Mouse (Mus musculus): ENCODE results near the gene Mgmt.

Mgmt gene

DNA sequence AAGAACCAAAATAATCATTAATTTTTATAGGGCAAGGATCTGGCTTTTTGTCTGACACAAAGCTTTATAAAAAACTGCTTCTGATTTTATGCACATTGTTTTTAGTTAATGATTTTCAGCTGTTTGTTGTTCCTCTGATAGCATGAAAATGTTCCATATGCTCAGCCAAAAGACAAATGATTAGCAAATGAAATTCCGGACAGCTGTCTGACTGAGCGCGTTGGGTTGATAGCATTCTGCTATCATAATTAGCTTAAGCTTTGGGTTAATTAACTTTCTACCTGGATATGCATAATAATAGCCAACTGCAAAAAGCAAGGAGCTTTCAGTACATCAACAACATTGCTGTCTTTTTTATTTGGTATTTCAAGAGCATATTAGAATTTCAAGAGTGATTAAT is 108.0 kb downstream of the Mgmt start:
- no peak for DNase-seq (ENCODE audit: low spot score)

DNA sequence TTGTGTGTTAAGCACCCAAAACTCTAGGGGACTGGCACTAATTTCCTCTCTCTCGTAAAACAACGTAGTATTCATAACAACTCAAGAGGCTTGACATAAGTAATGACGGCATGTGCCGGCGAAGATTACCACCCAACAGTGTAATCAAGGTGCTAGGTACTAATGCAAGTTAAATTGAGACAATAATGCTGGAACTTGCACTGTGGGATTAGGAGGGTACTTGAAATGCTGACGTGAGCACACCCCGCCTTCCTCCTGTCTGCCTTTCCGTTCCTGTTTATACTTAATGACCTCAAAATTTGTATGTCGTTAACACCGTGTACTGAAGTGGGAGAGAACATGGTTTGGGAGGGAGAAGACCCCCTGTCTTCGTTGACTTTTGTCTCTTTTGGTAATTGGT is 110.9 kb downstream of the Mgmt start:
- no peak for DNase-seq (ENCODE audit: low spot score)

DNA sequence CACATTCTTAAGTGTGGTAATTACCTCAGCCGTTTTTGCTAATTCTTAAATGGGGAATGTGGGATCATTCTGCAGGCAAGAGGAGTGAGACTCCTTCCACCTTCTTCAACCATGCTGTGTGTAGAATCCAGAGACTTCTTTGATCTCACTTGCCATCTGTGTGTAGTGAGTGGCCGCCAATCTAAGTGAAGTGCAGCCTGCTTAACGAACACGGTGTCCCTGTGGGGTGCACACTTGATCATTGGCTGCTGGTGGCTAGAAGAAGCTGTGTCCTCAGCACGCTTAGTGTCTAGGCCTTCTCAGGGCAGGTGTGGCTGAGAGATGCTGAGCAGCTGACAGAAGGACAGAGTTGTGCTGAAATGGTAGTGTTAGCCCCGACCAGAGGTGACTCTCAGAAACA is 113.9 kb downstream of the Mgmt start:
- peak; percentile 18 for DNase-seq (ENCODE audit: low spot score)

DNA sequence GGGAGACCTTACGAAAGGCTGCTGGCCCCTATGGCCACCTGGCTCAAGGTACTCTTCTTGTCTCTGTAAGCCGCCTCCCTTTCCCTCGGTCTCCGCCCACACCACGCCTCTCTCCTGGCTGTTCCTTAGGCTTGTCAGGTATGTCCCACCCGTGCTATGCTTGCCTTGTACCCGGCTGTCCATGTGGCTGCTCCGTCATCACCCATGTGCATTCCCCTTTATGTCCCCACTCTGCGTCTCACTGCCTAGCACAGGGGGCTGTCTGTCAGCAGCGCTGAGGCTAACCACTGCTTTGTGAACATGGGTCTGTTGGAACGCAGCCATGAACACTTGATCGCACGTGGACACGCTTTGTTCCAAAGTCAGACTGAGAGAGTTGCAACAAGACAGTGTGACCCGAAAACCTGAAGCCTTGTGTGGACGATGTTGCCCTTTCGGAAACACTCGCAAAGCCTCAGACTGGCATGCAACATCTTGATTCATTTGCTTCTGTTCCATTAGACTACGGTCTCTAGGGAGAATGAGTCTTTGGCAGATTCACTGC is 115.4 kb downstream of the Mgmt start:
- DNase-seq (ENCODE audit: low spot score) = no peak

DNA sequence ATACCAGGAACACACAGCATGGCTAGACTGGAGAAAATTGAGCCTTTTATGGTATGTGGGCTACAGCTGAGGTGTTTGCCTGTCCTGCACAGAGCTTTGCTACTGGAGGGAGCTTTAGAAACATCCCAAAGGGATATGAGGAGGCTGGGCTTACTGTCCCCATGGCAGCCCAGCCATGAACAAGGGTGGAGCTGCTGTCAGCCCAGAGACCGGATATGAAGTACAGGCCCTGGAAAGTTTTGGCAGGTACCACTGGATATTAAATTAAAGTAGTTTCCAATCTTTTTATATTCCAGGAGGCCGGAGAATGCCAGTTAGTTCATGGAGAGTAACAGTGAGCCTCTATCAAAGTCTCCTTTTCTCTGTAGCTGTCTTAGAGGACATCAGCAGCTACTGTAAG is 116.0 kb downstream of the Mgmt start:
- no peak for DNase-seq (ENCODE audit: low spot score)

DNA sequence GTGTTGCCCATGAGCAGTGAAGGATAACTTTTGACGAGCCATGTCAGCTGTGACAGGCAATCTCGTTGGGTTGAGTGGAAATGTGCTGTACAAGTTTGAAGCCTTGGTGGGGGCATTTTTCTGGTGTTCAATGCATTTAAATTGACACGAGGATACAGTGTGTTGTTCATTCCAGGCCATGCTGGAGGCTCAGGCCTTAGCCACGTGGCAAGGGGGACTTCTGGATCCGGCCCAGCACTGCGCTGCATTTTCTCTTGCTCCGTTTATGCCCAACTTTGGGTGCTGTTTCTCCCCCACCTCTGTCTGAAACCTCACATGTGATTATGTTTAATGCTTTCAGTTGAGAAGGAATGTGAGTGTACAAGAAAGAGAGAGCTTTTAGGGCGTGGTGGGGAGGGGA is 118.3 kb downstream of the Mgmt start:
- no peak for DNase-seq (ENCODE audit: low spot score)

DNA sequence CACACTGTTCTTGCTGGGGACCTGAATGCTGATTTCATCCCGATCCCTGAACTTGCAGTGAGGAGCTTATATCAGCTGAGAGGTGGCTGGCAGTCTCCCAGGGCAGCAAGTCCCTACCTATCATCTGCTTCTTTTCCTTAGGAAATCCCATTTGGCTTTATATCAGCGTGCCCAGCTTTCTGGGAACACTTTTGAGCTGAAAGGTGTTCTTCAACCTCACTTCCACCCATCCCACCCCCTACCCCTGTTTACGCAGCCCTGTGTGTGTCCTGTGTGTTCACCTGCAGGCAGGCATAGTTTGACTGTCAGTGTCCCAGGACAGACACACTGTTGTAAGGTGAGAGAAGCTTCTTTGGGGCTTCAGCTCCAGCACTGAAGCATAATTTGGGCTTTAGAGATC is 119.0 kb downstream of the Mgmt start:
- no peak for DNase-seq (ENCODE audit: low spot score)

DNA sequence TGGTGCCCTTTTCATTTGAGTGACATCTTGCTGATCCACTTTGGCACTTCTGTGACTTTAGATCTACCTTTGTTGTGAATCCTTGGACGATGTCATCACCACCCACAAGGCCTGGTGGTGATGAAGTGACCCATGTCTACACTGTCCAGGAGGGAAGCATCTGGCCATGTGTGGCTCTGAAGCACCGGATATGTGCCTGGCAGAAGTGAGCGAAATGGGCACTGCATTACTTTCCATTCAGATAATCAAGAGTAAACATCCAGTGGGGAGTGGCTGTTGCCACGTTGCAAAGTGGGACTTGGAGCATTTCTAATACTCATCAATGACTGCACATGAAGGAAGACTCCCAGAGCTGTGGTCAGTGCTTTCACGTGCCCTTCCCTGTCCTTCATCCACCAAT is 124.2 kb downstream of the Mgmt start:
- DNase-seq (ENCODE audit: low spot score) = no peak

DNA sequence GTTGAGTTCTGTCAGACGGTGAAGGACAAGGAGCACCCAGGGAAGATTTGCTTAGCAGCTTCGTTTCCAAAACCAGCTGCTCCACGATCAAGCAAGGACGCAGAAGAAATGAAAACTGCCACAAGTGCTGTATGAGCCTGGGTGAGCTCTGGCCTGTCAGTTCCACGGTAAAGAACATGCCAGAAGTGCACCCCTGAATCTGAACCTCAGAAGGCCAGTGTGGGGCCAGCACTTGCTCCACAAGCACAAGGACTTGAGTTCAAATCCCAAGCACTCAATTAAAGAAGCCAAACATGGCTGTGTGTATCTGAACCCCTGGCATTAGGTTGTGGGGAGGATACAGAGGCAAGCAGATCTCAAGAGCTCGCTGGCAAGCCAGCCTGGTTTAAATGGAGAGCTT is 125.8 kb downstream of the Mgmt start:
- DNase-seq (ENCODE audit: low spot score) = no peak

DNA sequence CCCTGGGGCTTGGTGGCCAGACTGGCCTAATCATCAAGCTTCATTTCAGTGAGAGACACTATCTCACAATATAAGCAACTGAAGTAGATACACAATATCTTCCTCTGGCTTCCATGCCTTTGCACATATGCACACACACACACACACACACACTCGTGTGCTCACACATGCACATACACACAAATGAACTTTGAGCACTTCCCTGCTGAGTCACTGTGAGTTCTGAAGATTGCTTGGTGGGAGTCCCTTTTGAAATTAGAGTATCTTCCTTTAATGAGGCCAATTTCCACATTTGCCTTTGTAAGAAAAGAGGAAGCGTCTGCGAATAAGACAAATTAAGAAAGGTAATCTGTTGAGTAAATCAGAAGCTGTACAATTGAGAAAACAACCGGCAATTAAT is 136.4 kb downstream of the Mgmt start:
- DNase-seq (ENCODE audit: low spot score) = no peak

DNA sequence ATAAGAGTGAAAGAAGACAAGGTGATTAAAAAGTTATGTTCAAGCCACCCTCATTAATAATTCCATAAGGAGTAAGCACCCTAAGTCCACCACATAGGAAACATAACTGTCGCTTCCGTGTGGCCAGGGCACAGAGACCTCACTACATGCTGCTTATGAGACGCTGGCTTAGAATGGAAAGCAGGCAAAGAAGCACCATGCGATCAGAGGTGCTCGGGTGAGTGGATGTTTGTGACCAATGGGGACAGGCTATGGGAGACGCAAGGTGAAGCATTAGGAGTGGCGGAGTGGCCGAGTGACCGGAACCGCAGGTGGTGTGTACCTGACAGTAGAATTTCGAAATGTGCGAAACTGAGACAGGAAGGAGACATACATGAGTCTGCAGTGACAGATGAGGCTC is 138.8 kb downstream of the Mgmt start:
- DNase-seq (ENCODE audit: low spot score) = no peak

DNA sequence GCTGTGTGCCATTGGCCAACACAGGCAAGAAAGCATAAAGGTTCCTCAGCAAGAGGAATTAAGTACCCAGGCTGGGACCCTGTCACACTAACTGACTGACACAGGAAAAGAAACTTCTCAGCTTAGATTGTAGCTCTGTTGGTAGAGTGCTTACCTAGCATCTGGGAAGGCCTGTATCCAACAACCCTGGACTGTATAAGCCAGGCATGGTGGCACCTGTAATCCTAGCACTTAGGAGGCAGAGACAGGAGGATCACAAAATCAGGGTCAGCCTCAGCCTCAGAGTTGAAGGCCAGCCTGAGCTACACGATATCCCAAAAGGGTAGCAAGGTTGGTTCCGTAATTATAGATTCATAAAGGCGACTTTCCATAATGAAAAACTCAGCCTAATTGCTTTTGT is 140.6 kb downstream of the Mgmt start:
- DNase-seq (ENCODE audit: low spot score) = no peak

DNA sequence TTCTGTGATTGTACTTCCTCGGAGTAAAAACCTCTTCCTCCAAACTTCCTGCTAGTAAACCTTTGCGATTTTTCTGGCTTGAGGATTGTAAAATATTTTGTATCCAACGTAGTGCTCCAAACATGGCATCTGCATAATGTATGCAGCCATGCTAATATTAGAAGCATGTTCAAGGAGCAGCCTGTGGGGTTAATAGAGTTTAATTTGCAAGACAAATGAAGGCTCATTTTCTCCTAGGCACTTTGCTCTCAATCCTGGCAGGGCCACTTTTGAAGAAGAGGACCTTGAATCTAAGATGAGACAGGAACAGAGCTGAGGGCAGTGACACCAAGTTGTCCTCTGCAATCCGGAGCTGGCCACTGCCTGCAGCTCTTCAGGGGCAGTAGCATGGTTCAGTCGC is 141.5 kb downstream of the Mgmt start:
- DNase-seq (ENCODE audit: low spot score) = no peak

DNA sequence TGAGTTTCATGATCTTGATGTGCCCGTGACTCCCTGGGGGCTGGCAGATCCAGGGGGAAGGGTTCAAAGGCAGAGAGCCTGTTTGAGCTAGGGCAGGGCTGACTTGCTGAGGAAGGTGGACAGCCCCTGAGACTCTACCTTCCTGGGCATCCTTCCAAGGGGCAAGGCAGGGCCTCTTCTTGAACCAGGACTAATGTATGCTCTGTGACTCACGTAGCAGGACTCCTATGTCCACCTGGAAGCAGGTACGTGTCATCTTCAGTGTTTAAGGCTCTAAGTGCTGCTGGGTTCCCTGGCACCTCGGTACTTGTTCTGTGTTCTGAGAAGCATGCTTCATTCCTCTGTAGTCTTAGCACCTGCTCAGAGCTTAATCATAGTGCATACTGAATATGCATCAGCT is 143.1 kb downstream of the Mgmt start:
- DNase-seq (ENCODE audit: low spot score) = no peak

DNA sequence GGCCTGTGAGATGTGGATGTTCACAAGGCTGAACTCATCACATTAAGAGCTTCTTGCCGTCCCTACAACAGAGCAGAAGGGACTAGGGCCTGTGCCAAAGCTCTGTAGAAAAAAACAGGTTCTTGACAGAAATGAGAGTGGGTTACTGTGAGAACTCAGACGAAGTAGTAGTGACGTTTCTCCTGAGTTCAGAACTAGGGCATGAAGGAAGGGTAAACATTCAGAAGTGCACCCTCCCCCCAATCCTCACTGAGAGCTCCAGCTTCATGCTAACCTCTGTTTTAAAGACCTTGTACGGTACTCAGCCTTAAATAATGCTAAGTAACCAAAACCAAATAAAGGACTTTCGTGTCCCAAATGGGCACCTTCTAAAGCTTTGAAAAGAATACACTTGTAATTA is 143.5 kb downstream of the Mgmt start:
- DNase-seq (ENCODE audit: low spot score) = no peak

DNA sequence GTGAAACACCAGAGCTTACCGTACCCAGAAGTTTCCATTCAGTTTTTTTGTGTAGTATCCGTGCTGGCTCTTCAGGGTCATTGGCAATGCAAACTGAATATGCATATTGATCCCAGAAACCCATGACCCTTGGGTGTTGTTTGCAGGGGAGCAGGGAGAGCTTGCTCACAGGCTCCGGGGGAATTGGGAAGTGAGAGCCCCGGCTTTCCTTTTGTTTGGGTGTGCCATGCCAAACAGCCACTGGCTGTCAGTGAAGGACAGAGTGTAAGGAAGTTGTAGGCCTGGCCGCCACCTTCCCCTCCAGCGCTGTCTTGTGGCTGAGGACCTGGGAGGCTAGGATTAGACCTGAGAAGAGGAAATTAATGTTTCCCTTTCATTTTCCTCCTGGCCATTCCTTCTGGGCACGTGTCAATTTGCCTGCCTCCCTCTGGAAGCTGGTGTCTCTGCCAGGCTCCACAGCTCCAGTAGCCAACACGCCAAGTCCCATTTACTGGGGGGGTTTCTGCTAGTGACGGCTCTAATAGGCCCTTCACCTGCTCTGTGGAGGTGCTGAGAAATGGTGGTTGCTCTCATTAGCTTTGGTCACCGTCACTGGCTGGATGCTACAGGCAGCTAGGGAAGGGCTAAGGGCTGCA is 144.0 kb downstream of the Mgmt start:
- no peak for DNase-seq (ENCODE audit: low spot score)

DNA sequence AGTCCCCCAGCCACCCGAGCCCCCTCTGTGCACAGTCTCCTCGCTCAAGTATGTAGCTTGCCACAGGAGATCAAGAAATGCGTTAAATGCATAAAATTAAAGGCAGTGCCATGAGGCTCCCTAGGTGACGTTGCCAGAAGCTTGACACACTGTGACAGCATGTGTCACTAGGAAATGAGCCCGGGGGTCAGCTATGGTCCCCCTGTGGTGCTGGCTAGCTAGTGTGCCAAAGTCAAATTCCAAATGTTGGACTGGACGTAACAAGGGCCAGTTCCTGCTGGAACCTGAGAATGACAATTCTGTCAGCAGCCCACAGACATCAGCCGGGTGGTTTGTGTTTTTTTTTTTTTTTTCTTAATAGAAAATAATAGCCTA is 144.5 kb downstream of the Mgmt start:
- DNase-seq (ENCODE audit: low spot score) = no peak

DNA sequence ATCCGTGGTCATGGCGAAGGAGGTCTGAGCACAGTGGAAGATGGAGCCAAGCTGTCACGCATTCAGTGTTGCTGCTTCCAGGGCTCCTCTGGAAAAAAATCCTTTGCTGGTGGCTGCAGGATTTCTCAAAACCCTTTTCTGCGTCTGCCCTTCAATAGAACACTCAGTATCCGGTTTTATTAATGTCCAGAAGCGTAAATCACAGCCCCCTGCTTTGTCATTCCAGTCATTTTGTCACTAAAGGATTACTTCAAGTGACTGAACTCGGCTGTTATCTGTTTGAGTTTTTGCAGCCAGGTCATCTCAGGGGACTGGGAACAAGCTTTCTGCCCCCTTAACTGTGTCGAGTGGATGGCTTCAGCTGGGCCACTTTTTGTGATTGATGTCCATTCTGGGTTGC is 146.2 kb downstream of the Mgmt start:
- peak; percentile 30 for DNase-seq (ENCODE audit: low spot score)

DNA sequence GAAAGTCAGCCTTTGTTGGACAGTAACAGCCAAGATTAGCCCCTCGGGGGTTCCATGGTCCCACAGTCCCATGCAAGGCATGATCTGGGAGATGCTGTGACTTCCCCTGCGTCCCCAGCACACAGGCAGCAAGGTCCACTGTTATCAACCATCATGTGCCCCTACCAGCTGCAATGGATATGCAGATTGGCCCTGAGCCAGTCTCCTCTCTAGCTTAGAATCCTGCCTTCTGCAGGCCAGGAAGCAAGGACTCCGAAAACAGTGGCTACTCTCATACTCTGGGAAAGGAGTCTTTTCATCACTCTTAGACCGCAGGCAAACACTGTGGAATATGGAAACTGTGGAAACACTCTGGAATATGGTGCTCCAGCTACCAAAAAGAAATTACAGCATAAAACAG is 152.5 kb downstream of the Mgmt start:
- DNase-seq (ENCODE audit: low spot score) = no peak

DNA sequence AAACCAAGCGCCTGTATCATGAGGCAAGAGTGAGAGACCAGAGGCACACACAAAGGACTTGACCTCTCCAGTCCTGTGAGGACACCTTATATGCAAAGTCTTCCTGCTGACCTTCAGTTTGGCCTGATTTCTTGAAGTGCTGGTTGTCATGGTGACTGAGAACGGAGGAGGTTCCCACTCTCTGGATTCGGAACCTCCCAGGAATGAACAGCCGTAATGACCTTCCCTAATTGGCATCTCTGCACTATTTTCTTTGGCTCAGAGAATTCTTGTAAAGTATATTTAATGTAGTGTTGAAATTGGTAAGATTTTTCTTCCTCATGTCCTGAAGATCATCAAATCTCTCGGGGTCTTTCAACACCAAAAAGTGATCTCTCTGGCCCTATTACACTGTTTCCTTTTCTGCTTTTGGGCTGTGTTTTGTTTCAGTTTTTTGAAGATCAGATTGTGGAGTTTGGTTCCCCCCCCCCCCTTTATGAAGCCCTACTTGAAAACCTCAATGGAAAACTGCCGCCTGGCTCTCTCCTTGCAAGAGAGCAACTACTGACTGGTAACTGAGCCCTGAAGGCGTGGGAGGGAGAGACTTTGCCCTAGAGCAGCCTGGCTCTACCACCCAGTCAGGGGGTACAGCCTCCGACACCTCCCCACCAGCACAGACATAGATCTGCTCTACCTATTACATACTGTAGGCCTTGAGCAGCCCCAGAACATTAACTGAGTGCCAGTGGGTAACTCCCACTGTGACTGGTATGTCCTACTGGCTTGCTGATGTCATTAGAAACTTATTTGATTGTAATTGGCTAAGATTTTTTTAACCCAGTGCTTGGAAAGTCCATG is 153.9 kb downstream of the Mgmt start:
- peak; percentile 48 for DNase-seq (ENCODE audit: low spot score)

DNA sequence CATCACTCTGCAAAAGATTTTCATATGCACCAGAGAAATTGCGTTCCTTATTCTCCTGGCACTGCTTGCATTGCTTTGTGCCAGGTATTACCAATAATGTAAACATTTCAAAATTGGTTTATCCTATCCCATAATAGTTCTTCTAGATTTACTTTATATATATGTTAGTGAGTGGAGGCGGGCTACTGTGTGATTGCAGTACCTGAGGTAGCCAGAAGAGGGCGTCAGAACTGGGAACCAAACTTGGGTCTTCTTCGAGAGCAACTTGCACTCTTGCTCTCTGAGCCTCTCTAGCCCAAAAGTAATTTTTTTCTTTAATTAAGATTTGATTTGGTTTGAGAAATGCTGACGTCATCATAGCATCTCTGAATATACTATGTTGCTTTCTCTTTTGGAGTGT is 159.9 kb downstream of the Mgmt start:
- DNase-seq (ENCODE audit: low spot score) = no peak

DNA sequence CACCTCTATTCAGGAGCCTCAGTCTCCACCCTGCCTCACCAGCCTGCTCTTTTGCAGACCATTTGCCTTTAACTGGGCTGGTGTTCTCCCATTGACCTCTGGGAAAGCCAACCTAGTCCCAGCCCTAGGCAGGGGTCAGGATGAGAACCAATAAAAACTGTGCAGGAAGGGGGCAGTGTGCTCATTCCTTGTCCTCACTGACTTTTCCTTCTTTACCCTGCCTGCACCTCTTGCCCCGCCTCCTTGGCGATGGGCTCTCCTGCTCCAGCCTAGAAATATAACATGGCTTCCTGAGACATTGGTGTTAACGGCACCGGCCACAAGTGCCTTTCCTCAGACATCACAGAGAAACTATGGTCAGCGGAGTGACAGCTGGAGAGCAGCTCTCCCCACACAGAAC is 161.7 kb downstream of the Mgmt start:
- peak; percentile 32 for DNase-seq (ENCODE audit: low spot score)

DNA sequence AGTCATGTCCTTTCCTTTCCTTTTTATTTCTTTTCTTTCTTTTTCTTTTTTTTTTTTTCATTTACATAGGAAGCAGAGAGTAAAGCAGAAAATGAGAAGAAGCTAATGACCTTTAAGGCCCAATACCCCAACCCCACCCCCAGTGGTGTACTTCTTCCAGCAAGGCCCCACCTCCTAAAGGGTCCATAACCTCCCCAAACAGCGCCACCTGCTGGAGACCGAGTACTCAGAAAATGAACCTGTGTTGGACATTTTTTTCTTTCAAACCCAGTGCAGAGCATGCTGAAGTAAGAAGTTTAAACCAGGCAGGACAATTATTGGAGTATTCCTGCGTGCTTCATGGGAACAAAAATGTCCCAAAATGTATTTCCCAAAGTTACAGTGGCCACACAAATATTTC is 166.1 kb downstream of the Mgmt start:
- no peak for DNase-seq (ENCODE audit: low spot score)

DNA sequence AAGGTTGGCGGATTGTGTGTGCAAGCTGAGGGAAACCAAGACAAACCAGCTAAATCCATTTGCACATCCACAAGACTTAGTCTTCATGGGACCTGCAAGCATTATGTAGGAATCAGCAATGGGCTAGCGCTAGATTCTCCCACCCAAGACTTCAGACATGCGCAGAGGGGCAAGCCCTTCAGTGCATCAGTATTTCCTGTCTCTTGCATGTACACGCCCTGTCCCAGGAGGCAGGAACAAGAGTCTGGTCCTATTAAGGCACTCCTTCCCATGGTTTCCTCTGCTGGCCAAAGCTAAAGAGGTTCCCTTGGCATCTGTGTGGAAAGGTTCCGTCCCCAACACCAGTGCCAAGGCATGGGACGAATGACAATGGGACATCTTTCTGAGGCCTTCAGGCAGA is 166.7 kb downstream of the Mgmt start:
- no peak for DNase-seq (ENCODE audit: low spot score)
